Mouse (Mus musculus): Measurements from ENCODE around the gene Anapc7.
A peak's percentile ranks its signal among the peaks of the same experiment; 100 is the strongest.
"Not testable (repeated sequence)": the region's sequence is repeated elsewhere in the genome, so short reads cannot be mapped to it uniquely, and the experiment has no call there.

The Anapc7 gene

DNA sequence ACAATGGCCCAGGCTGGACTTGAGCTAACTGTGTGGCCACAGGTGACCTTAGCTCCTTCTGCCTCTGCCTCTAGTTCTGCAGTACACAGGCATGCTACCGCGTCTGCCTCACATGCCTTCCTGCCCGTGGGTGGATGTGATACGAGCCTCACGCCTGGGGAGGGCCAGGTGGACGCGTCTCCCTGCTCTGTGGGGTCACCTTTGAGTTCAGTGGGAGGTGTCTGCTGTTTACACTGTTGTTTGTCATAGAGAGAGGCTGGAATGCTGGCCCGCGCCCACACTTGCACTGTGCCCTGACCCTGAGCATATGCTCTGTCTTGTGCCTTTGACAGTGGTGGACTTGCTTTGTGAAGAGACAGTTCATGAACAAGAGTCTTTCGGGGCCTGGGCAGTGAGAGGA is 16.0 kb upstream of the Anapc7 start:
- DNase-seq (ENCODE audit: low read depth, low spot score) = no peak

DNA sequence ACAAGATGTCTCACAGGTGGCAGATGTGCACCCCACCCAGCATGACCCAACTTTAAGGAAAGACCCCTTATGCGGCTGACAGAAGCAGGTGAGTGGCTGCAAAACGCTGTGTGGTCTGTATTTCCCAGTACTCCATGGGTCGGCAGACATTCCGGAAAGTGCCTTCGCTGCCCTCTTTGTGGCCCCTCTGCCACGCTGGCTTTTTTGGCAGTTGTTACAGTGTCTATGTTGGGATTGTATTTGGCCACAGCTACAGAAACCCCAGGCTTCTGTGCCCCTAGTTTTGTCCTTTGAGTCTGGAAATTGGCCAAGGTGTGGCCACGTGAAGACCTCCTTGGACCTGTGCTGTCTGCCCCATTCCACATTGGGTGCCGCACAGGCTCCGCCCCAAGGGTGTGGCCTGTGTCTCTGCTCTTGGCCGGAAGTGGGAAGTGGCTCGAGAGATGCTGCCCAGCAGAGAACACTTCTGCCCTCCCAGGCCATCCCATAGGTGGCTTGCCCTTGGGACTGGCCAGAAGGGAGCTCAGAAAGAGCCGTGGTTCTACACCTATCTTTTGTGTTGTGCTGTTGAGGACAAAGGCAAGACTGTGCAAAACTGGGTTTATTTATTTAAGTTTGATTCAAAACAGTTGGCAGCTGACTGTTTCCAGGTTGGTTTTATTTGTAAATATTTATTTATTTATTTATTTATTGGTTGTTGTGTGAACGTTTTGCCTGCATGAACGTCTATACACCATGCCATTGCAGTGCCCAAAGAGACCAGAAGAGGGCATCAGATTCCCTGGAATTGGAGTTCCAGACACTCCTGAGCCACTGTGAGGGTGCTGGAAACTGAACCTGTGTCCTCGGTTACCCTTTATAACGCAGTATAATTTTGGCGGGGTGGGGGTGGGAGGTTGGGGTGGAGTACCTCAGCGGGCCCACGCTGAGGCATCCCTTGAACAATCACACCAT is 11.5 kb upstream of the Anapc7 start:
- no peak for DNase-seq (ENCODE audit: low read depth, low spot score)

DNA sequence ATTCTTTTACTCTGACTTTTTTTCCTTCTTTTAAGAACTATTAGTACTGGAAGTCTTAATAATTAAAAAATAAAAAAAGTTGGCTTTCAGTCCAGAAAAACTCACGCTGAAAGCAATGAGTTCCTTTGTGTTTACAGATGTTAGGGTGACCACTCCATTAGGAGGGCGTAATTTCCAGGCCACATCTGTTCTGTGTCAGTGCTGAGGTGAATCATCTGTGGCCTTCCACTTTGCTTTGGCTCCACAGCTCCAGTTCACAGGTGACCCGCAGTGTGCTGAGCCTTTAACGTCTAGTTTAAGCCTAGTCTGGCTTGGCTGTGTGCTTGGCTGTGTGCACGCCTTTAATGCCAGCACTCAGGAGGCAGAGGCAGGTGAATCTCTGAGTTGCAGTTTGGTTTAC is 9.6 kb upstream of the Anapc7 start:
- DNase-seq (ENCODE audit: low read depth, low spot score) = no peak

DNA sequence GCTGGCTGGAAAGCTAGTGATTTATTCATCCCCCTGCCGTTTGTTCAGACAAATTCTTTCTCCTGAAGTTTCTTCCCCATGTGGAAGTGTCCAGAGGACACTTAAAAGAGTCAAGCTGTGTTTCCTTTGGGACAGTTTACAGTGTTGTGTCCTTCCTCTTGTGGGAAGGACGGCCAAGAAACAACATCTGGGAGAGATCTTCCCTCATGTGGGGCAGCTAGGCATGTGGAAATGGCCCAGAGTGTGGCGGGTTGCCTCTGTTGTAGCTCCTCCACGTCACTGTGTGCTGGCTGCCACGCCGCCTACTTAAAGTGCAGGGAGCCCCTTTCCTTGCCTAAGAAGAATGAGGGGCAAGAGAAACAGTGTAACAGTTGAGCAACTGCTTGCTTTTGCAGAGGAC is 8.7 kb upstream of the Anapc7 start:
- no peak for DNase-seq (ENCODE audit: low read depth, low spot score)

DNA sequence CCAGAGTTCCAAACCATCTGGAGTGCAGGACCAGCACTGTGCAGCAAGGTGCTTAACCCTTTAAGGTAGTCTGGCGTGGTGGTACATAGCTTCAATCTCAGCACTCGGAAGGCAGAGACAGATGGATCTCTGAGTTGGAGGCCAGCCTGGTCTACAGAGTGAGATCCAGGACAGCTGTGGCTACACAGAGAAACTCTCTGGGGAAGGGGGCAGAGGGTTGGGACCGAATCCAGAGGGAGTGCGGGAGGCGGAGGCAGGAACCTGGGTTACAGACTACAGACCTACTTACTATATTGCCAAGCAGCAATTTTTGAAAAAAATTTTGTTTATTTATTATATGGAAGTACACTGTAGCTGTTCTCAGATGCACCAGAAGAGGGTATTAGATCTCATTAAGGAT is 7.1 kb upstream of the Anapc7 start:
- DNase-seq (ENCODE audit: low read depth, low spot score) = no peak

DNA sequence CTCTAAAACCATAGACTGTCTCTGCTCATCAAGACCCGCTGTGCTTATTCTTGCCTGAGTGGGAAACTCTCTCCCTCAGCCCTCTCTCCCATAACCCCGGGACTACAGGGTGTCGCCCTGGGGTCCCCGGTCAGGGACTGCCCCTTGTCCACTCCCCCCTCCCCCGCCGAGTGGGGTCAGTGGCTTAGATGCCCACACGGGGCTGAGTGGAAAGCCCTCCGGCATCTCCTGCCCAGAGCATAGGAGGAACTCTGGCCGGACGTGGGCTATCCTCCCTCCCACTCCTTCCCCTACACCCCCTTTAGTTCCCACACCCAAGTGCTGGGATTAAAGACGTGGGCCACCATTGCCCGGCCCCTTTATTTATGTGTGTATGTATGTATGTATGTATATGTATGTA is 6.0 kb upstream of the Anapc7 start:
- no peak for DNase-seq (ENCODE audit: low read depth, low spot score)

DNA sequence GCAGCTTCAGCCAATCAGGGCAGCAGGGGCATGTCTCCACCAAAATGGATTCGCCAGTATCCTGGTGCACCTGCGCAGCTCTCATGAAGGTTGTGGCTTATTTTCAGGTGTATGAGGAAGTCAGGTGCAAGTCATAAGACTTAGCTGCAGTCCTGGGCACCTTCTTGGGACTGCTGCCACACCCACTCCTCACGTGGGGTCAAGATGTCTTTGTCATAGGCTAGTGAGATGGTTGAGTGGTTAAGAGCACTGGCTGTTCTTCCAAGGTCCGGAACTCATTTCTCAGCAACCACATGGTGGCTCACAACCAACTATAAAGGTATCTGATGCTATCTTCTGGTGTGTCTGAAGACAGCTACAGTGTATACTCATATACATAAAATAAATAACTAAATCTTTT is 817 bp upstream of the Anapc7 start:
- not testable (repeated sequence) for DNase-seq (ENCODE audit: low read depth, low spot score)

DNA sequence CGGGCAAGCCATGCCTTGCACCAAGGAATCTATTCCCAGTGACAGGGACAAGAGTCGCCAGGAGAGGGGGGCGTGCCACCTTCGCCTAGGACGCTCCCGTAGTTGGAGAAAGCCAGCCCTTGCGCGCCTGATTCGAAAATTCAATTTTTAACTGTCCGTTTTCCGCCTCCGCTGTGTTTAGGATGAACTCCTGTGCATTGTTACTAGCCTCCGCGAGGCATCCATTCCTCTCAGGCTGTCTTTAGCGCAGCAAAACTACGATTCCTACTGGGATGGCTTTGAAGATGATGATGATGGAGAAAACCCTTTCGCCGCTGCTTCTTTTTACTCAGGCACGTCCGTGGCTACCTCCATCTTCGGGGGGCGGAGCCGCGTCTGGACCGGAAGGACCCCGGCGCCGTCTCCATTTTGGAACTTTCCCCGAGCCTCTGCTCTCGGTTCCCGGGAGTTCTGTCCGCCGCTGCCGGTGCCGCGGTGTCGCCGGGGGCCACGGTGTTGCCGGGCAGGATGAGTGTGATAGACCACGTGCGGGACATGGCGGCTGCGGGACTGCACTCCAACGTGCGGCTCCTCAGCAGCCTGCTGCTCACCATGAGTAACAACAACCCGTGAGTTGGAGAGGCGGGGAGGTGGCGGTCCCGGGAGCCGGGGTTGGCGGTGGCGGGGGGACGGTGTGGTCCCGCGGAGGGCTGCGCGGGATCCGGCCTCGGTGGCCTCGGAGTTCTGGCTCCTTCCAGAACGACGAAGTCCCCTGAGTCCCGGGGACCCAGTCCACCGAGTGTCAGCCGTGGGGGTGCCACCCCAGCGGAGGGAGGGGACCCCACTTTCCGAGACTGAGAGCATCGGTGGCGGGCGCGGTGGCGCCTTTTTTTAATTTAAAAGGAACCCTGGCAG is 825 bp downstream of the Anapc7 start:
- peak; percentile 84 for DNase-seq (ENCODE audit: low read depth, low spot score)

DNA sequence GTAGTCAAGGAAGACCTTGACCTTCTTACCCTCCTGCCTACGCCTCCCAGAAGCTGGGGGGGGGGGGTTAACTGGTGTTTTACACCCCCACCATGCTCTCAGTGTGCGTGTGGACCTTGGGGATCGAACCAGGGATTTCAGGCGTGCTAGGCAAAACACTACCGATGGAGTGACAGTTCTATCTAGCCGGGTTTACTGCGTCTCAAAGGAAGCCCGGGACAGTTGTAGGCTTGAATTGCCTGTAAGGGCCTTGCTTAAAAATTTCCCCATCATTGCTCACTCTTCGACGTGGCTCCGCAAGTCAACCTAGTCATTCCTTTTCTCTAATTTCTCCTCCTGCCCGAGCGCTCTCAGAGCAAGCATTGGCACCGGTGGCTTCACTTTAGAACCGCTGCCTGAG is 1.6 kb downstream of the Anapc7 start:
- no peak for DNase-seq (ENCODE audit: low read depth, low spot score)

DNA sequence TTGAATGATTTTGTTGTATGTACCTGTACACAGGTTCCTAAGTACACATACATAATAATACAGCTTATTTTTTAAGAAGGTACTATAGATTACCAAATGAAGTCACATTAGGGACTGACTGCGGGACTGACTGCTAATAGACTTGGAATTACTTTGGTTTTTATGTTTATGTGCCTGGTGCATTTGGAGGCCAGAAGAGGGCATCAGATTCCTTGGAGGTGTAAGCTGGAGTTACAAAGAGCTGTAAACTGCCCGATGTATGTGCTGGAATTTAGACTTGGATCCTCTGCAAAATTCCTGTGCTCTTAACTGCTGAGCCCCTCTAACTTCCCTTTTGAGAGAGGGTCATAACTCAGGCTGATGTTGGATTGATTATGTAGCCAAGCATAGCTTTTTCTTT is 4.1 kb downstream of the Anapc7 start:
- DNase-seq (ENCODE audit: low read depth, low spot score) = no peak

DNA sequence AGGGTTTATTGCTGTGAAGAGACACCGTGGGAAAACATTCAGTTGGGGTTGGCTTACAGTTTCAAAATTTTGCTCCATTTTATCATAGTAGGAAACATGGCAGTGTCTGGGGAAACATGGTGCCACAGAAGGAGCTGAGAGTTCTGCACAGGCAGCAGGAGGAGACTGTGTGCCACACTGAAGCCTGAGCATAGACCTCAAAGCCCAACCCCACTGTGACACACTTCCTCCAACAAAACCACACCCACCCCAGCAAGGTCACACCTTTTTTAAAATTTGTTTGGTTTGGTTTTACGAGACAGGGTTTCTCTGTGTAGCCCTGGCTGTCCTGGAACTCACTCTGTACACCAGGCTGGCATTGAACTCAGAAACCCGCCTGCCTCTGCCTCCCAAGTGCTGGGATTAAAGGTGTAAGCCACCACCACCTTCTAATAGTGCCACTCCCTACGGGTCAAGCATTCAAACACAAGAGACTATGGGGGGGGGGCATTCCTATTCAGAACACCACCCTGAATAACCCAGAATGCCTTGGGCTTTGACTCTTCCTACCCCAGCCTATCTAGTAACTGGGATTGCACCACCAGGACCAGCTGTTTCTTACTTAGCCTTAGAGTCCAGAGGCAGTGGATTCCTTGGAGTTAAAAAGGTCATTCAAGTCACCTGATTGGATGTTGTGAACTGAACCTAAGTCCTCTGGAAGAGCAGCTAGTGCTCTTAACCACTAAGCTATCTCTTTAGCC is 8.7 kb downstream of the Anapc7 start:
- DNase-seq (ENCODE audit: low read depth, low spot score) = no peak

DNA sequence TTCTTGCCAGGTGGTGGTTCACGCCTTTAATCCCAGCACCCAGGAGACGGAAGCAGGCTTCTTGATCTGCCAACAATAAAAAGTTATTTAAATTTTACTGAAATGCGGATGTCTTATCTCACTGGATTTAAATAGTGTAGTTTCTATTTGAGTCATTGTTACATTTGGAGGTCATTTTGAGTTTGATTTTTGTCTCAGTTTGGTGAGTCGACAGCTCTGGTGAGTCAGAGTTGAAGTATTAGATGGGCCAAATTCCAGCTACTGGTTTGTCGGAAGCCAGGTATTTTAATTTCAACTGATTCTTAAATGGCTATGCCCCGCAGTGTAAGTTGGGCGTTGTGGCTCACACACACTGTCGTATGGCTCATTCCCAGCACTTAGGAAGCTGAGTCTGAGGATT is 9.7 kb downstream of the Anapc7 start:
- no peak for DNase-seq (ENCODE audit: low read depth, low spot score)

DNA sequence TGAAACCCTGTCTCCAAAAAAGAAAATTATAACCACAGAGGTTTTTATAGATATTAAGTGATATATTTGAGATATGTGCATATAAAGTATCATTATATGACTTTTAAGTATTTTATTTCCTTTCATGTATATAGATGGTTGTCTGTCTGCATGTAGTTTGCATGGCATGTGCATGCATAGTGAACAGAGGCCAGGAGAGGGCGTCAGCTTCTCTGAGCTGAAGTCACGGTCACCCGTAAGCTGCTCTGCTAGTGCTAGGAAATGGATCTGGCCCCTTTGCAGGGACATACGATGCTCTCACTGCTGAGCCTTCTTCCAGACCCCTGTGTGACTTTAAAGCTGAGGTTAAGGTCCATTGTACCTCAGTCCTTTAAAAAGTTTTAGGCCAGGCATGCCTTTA is 13.0 kb downstream of the Anapc7 start:
- no peak for DNase-seq (ENCODE audit: low read depth, low spot score)

DNA sequence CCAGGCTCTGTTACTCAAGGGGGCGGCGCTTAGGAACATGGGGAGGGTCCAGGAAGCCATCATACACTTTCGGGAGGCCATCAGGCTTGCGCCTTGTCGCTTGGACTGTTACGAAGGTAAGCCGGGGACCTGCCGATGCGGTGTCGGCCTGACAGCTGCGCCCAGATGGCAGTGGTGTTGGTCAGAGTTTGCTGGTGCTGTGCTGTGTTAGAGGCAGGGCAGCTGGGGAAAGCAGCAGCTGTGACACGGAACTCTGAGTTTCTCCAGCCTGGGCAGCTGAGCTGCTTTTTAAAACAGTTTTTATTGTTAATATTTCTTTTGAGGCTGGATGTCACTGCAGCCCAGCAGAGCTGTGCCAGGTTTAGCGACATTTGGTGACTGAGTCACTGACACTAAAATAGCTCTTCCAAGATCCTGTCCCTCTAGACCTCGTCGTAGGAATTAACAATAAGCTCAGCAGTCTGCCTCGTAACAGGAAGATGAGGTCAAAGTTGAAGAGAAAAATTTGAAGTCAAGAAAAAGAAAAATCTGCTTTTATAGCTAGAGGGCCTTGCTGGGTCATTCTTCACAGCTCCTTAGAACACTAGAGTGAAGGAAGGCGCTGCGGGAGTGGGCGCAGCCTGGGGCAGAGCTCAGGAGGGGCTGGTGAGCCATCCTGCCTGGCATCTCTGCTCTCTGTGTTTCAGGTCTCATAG is 18.1 kb downstream of the Anapc7 start:
- DNase-seq (ENCODE audit: low read depth, low spot score) = no peak

DNA sequence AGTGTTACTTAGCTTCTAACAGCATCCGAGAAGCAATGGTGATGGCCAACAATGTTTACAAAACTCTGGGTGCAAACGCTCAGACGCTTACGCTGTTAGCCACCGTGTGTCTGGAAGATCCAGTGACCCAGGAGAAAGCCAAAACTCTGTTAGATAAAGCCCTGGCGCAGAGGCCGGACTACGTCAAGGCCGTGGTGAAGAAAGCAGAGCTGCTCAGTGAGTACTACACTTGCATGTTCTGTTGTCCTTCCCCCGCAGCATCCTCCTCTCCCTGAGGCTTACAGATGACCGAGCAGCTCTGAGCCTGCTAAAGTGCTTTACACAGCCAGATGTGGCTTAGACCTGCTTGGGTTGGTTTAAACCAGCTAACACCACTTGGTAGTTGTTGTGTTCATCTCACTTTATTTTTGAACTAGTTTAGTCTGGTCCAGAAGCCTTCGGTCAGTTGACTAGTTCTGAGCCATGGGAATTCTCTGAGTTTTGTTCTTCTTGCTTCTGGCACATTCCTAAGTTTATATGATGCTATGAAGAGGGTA is 18.7 kb downstream of the Anapc7 start:
- DNase-seq (ENCODE audit: low read depth, low spot score) = no peak

DNA sequence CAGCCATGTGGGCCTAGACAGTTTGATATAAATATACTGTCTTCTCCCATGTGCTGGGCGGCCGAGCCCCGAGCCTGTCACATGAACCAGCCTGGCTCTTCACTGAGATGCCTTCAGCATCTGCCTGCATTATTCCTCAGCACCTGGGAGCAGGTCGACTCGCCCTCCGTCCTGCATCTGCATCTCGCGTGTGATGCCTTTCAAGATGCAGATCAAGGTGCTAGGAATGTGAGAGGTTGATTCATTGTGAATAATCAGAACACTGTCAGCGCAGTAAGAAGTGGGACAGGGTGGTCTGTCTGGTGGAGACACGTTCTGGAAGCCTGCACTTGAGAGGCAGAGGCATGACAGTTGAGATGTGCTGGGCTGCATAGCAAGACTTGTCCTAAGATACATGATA is 23.0 kb downstream of the Anapc7 start:
- DNase-seq (ENCODE audit: low read depth, low spot score) = no peak

DNA sequence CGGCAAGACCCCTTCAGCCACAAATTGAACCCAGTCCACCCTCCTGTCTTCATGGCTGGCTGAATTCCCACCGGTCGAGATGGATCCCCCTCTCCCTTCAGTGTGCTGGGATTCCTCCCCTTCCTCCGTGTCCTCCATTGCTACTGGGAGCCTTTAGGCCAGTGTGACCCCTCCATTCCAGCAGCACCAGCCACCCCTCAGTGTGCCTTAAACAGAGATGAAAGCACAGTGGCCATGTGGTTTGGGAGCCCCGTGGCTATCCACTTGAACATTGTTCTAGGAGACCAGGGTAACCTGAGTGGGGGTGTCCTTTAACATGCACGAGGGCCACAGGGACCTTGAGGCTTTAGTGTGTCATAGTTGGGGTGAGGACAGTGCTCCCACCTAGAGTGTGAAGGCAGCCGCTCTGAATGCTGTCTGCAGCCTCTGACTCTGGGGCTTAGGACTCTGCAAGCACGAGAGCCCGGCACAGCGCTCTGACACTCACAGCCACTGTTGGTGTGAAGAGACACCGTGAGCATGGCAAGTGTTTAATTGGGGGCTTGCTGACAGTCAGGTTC is 23.6 kb downstream of the Anapc7 start:
- no peak for DNase-seq (ENCODE audit: low read depth, low spot score)

DNA sequence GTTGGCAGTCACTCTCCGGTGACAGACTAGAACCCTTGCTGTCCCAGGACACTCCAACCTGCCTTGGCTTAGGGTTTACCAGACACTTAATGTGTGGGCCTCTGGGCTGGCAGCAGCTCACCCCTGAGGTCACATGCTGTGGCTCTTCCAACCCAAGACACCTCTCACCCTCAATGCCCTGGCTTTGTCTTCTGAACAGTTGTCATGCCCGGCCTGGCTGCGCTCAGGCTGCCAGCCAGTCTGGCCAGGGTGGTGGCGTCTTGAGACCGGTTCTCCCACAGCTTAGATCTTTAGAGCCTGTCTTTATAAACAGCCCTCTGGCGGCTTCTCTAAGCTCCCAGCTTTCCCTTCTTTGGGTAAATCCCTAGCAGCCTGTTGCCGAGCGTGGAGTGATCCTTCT is 26.4 kb downstream of the Anapc7 start:
- DNase-seq (ENCODE audit: low read depth, low spot score) = no peak

DNA sequence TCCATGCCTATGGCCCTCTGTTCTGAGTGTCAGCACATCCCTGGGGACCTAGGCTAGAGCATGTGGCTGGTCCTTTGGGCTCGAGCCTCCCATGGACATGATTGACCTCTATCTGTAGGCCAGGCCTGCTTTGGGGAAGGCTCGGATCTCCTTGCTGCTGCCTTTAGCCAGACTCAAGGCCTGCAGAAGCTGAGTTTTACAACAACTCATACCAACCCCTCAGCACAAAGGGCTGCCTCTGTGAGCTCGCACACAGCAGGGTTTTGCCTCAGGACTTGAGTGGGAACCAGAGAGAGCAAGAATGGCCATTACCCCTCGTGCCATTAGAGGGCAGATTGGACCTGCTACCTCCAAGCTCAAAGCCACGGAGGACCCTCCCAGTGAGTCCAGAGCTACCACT is 27.4 kb downstream of the Anapc7 start:
- no peak for DNase-seq (ENCODE audit: low read depth, low spot score)

DNA sequence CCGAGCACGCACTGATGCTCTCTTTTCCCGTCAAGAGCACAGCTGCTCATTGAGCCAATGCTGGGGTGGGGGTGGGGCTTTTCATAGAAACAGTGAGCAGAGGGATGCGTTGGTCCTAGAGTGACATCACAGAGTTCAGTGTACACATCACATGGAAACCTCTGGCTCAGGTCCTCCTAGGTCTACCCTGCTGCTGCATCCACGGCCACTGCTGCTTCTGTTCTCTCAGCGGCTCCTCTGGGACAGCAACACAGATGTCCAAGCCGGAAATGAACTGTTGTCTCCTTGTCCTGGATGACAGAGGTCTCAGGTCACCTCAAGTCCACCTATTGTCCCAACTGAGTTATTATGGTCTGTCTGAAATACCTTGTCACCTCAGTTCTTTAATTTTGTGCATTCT is 28.5 kb downstream of the Anapc7 start:
- no peak for DNase-seq (ENCODE audit: low read depth, low spot score)

DNA sequence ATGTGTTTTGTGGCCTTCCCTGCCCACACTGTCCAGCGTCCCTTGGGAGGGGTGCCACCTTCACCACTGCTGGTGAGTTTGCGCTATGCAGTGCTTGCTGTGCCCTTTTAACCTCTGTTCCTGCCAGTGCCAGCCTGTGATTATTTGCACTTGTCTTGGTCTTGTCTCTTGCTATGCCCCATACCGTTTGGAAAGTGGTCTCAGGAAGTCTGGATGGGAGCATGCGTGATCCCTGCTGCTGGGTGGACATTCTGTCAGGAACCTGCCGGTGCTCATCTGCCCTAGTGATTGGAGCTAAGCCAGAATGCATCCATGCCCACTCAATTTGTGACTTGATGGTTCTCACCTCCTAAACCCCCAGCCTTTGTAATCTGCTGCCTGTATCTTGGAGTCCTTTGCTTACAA is 29.4 kb downstream of the Anapc7 start:
- no peak for DNase-seq (ENCODE audit: low read depth, low spot score)
